ENCODE assay signal across 8 mouse cellular contexts in the genomic region with DNA sequence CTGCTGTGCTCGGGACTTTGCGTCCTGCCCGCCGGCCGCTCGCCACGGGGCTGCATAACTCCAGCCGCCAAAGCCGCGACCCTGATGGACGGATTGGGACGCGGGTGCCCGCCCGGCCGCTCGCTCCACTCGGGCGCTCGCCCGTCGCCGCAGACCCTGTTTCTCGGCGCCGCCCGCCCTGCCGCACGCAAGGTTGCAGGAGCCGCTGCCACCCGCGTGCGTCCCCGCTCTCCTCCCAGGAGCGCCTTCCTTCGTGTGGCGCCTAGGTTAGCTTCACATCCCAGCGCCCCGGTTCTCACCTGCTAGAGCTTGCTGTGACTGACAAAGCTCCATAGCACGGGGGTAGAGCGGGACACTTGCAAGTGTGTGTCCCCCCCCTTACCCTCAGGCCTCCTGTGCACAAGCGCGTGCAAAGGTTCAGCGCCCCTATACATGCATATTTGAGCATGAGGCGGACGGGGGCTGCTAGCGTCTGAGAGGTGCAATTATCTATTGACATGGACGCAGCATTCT. TPM values are rescaled to one million over a fixed set of nuclear protein-coding genes. Genes with fewer than 3 reads are reported as not detected.
A peak's percentile ranks its signal among the peaks of the same experiment; 100 is the strongest.
DNase-seq lines count a peak whose midpoint lies in the region; ATAC-seq and TF ChIP-seq lines count a peak whose summit lies in the region.

A gene (minus strand): TSS at position 157 of the 513 bp plus-strand sequence.

- TF ChIP-seq POLR2A in cerebellum, adult 2 months (IDR thresholded peaks at IDR 0.05; ENCODE audit: borderline replicate concordance, insufficient read depth, low read length): peak; percentile 41; the same call in 1 of the 2 replicates

- WGBS in cerebellum, adult 2 months: under 1% methylated on average over 48 of the region's 48 CpGs
- WGBS in forebrain, postnatal 0 days: under 1% methylated on average over 46 of the region's 48 CpGs
- WGBS in lung, postnatal 0 days: under 1% methylated on average over 30 of the region's 48 CpGs

- H3K4me1 ChIP-seq in cerebellum, adult 2 months (ENCODE audit: control insufficient read depth, insufficient read depth, low read length): peaks cover 3% of the 10 kb centered on the region; the same call in 1 of the 2 replicates
- peaks cover 8% of the 10 kb centered on the region; the same call in 1 of the 2 replicates for H3K4me1 ChIP-seq in forebrain, postnatal 0 days (ENCODE audit: insufficient read depth)
- peaks cover 7% of the 10 kb centered on the region; the same call in 1 of the 2 replicates for H3K4me1 ChIP-seq in lung, postnatal 0 days (ENCODE audit: insufficient read depth, low read depth, low read length)

- no peak for TF ChIP-seq EP300 in lung, postnatal 0 days (IDR thresholded peaks at IDR 0.05)

- peak; percentile 62 for ATAC-seq in forebrain, postnatal 0 days
- ATAC-seq in lung, postnatal 0 days: peak; percentile 51

- peak within 1 kb of the TSS; percentile 87 for H3K27ac ChIP-seq in cerebellum, adult 2 months (ENCODE audit: insufficient read depth, low read length)
- H3K27ac ChIP-seq in forebrain, postnatal 0 days (ENCODE audit: low read depth, low read length): peak within 1 kb of the TSS; percentile 88
- peak within 1 kb of the TSS; percentile 77 for H3K27ac ChIP-seq in lung, postnatal 0 days (ENCODE audit: low read length)

- peak within 1 kb of the TSS; percentile 79 for H3K9ac ChIP-seq in forebrain, postnatal 0 days
- peak within 1 kb of the TSS; percentile 41 for H3K9ac ChIP-seq in lung, postnatal 0 days (replicated peaks; ENCODE audit: low read depth)

- no peak for TF ChIP-seq CTCF in cerebellum, adult 2 months (IDR thresholded peaks at IDR 0.05; ENCODE audit: borderline replicate concordance, insufficient read depth, low read depth, low read length)
- no peak for TF ChIP-seq CTCF in forebrain, postnatal 0 days (IDR thresholded peaks at IDR 0.05; ENCODE audit: low read depth)
- TF ChIP-seq CTCF in lung, postnatal 0 days (IDR thresholded peaks at IDR 0.05): no peak

- H3K27me3 ChIP-seq in cerebellum, adult 2 months (ENCODE audit: control insufficient read depth, insufficient read depth, low read length): no peaks in the 10 kb centered on the region
- H3K27me3 ChIP-seq in forebrain, postnatal 0 days (ENCODE audit: insufficient read depth, low read length): no peaks in the 10 kb centered on the region
- H3K27me3 ChIP-seq in lung, postnatal 0 days (replicated peaks; ENCODE audit: insufficient read depth, low read length): no peaks in the 10 kb centered on the region

- H3K36me3 ChIP-seq in forebrain, postnatal 0 days (ENCODE audit: insufficient read depth): peaks cover 54% of the 10 kb centered on the region
- H3K36me3 ChIP-seq in lung, postnatal 0 days (ENCODE audit: insufficient read depth, low read length): peaks cover 12% of the 10 kb centered on the region; the same call in 1 of the 2 replicates

- DNase-seq in MN1 (ENCODE audit: low spot score): peak; percentile 71
- peak; percentile 87 for DNase-seq in cerebellum, adult 2 months
- DNase-seq in forebrain, postnatal 0 days: peak; percentile 84
- DNase-seq in heart, postnatal 4 days: peak; percentile 80
- DNase-seq in layer of hippocampus, adult 8-10 months (ENCODE audit: low spot score in 2 of 2): peak in 1 of 2 experiments; percentile 60
- peak; percentile 72 for DNase-seq in lung, postnatal 0 days (ENCODE audit: low spot score)
- DNase-seq in ovary, postnatal 10 days (ENCODE audit: low spot score): peak; percentile 40
- DNase-seq in thymus, postnatal 10 days (ENCODE audit: low spot score in 2 of 2): peak; percentile 55 to 67

- peak within 1 kb of the TSS; percentile 81 for H3K4me3 ChIP-seq in cerebellum, adult 2 months (replicated peaks; ENCODE audit: insufficient read depth, low read depth, low read length)
- peak within 1 kb of the TSS; percentile 89 for H3K4me3 ChIP-seq in forebrain, postnatal 0 days (ENCODE audit: low read depth, low read length)
- peak within 1 kb of the TSS; percentile 79 for H3K4me3 ChIP-seq in lung, postnatal 0 days (ENCODE audit: low read depth, low read length)

- H3K9me3 ChIP-seq in forebrain, postnatal 0 days (ENCODE audit: low read length): no peaks in the 10 kb centered on the region
- no peaks in the 10 kb centered on the region for H3K9me3 ChIP-seq in lung, postnatal 0 days (ENCODE audit: low read length)

- H3K4me2 ChIP-seq in forebrain, postnatal 0 days (ENCODE audit: low read depth): peak within 1 kb of the TSS; percentile 87
- peak within 1 kb of the TSS; percentile 94 for H3K4me2 ChIP-seq in lung, postnatal 0 days (replicated peaks; ENCODE audit: low read depth, low read length)

RNA-seq across cellular contexts. Expression of the gene that starts here (rescaled TPM):
- 93.4 and 101 TPM in 2 replicates for polyA plus RNA-seq in cerebellum, adult 2 months (2012; rRNA removed)
- total RNA-seq in forebrain, postnatal 0 days (2014; rRNA removed): 37.2 and 43.7 TPM in 2 replicates
- 11.8 and 14.3 TPM in 2 replicates for polyA plus RNA-seq in forebrain, postnatal 0 days (2015; fragmentation: Nextera tagmentation; extraction: Ambion mirVana)
- total RNA-seq in heart, postnatal 4 days (2021): 10 to 100 TPM in 1 of 2 experiments, 1 to 10 TPM in 1; 9.1 to 10.2 TPM
- total RNA-seq in layer of hippocampus, adult 8-10 months (2022): 10 to 100 TPM; 38.2 to 52.2 (median 46.4) TPM
- 11.2 and 12.7 TPM in 2 replicates for polyA plus RNA-seq in lung, postnatal 0 days (2015; fragmentation: Nextera tagmentation; extraction: Ambion mirVana)
